Mouse (Mus musculus) olfactory bulb, adult 2 months (tissue): ENCODE data around the gene Dnajc1.

Experiments
- CTCF ChIP-seq: fragments of 200-500 bp; IDR thresholded peaks from 2 replicates; pipeline ENCODE4 v1.5.1; 2012; ENCODE audit warnings: low read depth, mild to moderate bottlenecking, low read length, moderate library complexity; ENCODE audit not compliant: insufficient read depth
- POLR2A ChIP-seq: fragments of 200-500 bp; IDR thresholded peaks from 2 replicates; pipeline ENCODE4 v1.6.1; 2012; ENCODE audit warnings: mild to moderate bottlenecking, low read depth, low read length, moderate library complexity; ENCODE audit not compliant: insufficient read depth

DNA sequence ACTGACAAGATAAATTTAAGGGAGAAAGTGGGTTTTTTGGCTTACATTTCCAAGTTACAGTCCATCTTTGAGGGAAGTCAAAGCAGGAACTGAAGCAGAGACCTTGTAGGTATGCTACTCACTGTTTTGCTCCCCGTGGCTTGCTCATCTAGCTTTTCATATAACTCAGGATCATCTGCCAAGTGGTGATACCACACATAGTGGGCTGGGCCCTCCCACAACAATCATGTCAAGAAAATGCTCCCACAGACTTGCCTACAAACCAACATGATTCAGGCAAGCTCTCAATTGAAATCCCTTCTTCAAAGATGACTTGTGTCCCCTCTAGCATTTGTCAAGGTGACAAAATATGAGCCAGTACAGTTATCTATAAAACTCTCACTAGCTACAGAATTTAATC lies 3.0 kb downstream of the Dnajc1 start:
- TF ChIP-seq CTCF, result no peak
- TF ChIP-seq POLR2A, result no peak
